Mouse (Mus musculus) kidney, postnatal 14 days (tissue): ENCODE measurements at regions not wholly inside any gene's neighbourhood (a gene's known extent, or its start where the extent isn't known, plus 50 kb on each side); places are given as distances from the start of the nearest gene placed in this dataset.

Experiments
- DNase-seq: peaks from one replicate; pipeline ENCODE4 v3.0.0; 2022; ENCODE audit warnings: mixed read lengths

DNA sequence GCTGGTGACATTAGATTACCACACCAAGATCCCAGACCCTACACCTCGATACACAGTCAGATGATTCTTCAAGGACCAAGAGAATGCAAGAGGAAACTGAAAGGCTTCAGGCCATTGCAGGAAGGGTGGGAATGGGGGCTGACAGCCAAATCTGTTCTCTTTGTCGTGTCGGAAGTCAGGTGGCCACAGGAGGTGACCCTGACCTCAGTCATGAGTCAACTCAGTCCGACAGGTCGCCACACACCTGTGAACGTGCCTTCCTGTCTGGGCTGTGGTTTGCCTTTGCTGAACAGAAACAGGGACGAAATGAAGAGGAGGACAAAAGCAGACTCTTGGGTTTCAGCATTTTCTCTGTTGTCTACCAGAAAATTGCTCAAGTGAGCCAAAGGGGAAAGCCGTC lies 318.3 kb upstream of the Gm26657 start:
- DNase-seq: no peak

DNA sequence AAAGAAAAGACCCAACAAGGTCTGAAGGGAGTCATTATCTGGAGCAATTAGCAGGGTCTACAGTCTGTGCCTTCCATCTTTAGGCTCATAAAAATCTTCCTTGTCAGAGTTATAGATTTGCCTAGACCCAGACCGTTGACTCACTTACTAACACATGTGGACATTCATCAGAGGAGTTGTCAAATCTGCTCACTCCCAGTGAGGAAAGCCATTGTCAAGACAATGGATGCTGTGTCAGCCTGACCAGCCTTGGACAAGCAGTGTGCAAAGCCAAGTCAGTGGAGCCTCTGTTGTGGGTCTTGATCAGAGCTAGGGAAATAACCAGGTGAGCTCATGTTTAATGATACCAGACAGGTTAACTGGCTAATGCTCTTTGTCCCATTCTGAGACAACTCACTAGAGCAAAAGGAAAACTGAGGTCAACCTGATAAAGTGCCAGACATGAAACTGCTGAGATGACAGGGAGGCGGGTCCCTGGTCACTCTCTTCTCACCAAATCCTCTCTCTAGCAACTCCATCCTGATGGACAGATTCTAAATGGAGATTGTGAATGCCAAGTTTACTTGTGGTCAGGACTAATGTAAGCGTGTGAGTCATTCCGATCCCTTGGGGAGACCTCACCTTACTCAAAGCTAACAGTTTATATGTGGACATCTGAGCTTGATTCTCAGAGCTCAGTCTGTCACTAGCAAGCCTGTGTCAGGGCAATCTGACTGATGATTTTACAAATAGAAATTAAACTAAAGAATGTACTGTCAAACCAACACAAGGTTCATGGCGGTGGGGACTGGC lies 320.6 kb upstream of the Gm26657 start:
- no peak for DNase-seq

DNA sequence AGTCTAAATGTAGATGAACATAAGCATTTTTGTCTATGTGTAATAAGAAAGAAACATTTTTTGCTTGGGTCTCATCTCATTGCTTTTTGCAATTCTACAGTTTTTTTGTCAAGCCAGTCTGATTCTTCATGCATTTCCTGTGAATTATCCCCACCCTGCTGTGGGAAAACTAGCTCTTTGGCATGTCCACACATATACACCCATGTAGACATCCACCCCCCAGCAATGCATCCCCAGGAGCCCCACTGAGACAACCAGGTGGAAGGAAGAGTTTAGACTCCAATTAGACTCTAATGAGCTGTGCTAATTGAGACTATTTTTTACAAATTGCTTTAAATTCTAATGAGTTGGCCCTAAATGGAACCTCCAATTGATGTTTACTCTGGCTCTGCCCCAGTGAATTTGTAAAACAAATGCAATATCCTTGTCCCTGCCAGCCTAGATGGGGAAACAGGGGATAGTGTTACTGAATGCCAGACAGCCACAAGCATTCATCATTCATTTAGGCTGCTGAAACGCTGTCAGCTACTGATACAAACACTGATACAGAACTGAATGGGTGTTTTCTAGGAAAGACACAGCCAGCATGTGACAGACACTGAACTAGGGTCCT lies 328.7 kb upstream of the Gm26657 start:
- no peak for DNase-seq

- DNase-seq: no peak
These were observed 346.1 kb upstream of the Gm26657 start for GRCm38 (mm10) chr4:56393793-56394192.

GRCm38 (mm10) chr4:56387051-56387450 lies 352.8 kb upstream of the Gm26657 start:
- no peak for DNase-seq

- DNase-seq: no peak
These were observed 364.1 kb upstream of the Gm26657 start for GRCm38 (mm10) chr4:56375745-56376144.

DNA sequence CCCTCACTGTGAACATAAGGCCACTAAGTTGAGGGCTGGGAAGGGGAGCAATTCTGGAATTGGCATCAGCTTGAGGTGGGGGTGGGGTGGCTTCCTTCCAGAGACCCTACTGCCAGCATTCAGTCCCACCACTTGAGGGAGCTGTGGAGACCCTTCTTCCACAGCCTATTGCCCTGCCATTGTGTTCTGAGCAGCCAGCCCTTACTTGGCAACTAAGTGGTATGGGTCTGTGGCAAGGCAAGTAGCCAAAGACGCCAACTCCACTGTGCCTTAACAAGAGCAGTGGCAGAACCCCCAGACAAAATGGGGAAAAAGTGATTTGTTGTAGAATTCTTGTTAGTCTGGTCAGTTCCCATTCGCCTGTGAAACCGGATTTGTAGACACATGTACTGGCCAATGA lies 365.4 kb upstream of the Gm26657 start:
- DNase-seq: no peak

- no peak for DNase-seq
These were observed 366.1 kb upstream of the Gm26657 start for GRCm38 (mm10) chr4:56373746-56374145.

GRCm38 (mm10) chr4:56373167-56373566 lies 366.7 kb upstream of the Gm26657 start:
- DNase-seq: no peak

- no peak for DNase-seq
These were observed 367.2 kb upstream of the Gm26657 start for GRCm38 (mm10) chr4:56372711-56373110.

DNA sequence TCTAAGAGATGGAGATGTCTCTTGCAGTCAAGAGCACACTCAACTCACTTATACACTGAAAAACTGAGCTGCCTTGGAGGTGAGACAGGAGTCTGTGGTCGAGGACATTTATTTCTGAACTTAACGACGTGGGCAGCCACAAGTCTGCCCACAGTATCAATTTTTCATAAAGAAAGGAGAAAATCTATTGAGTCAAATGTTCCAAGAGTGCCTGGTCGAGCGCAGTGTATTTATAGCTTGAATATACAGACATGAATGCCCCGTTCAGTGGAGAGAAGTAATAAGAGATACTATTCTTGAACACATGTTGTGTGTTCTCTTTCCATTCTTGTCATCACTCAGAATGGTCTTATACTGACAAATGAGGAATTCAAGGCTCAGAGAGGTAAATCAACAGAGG lies 375.3 kb upstream of the Gm26657 start:
- DNase-seq: no peak

- peak; percentile 17 for DNase-seq
These were observed 377.7 kb upstream of the Gm26657 start for GRCm38 (mm10) chr4:56362121-56362520.

DNA sequence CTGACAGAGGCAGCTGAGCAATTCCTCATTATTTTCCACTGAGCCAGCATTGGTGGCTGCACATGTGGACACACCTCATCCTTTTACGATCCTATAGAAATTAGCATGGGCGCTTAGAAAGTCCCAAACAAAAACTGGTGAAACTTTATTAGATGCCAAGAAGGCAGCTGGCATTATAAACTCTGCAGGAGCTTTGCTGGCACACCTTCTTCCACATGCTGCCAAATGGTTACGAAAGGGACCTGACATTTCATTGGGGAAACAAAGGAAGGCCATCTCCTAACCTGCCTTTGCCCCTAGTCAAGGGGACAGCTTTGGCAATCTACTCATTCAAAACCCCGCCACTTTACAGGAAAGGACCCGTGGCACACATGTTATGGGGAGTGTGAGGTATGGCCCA lies 390.7 kb upstream of the Gm26657 start:
- DNase-seq: no peak

- no peak for DNase-seq
These were observed 414.7 kb upstream of the Gm26657 start for GRCm38 (mm10) chr4:56325156-56325555.

- no peak for DNase-seq
These were observed 420.7 kb upstream of the Gm26657 start for GRCm38 (mm10) chr4:56319134-56319533.

GRCm38 (mm10) chr4:56305664-56306330 lies 434.1 kb upstream of the Gm26657 start:
- peak; percentile 27 for DNase-seq

DNA sequence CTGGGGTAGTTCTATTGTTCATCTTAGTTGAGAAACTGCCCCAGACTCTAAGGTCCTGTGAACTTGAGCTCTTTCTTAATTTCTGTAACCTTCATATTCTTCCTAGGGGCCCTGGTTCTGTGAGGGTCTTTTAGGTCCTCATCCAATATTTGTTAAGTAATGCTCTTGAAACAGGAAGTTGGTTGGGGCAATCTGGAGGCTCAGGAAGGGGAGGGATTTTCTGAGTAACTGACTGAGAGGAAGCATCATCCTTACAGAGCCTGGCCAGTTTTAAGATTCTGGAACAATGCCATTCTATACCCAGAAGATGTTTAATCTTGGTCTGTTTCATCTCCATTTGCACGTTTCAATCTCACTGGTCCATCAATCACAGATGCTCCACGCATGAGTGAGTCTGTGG lies 435.6 kb upstream of the Gm26657 start:
- no peak for DNase-seq

- DNase-seq: no peak
These were observed 451.9 kb upstream of the Gm26657 start for GRCm38 (mm10) chr4:56287980-56288379.

GRCm38 (mm10) chr4:56284490-56284889 lies 455.4 kb upstream of the Gm26657 start:
- DNase-seq: peak; percentile 15

GRCm38 (mm10) chr4:56275836-56276235 lies 464.0 kb upstream of the Gm26657 start:
- no peak for DNase-seq

GRCm38 (mm10) chr4:56271390-56271789 lies 468.5 kb upstream of the Gm26657 start:
- no peak for DNase-seq

- peak; percentile 12 for DNase-seq
These were observed 475.2 kb upstream of the Gm26657 start for GRCm38 (mm10) chr4:56264626-56265025.

- DNase-seq: no peak
These were observed 476.0 kb upstream of the Gm26657 start for GRCm38 (mm10) chr4:56263822-56264221.

- no peak for DNase-seq
These were observed 477.3 kb upstream of the Gm26657 start for GRCm38 (mm10) chr4:56262589-56262988.
